Mouse (Mus musculus) large intestine, adult 2 months (tissue): ENCODE measurements at regions not wholly inside any gene's neighbourhood (a gene's known extent, or its start where the extent isn't known, plus 50 kb on each side); places are given as distances from the start of the nearest gene placed in this dataset.
"Not testable (repeated sequence)": the region's sequence is repeated elsewhere in the genome, so short reads cannot be mapped to it uniquely, and the experiment has no call there.

Experiments
- DNase-seq: peaks from one replicate; pipeline ENCODE4 v3.0.0-alpha.2; 2012; ENCODE audit warnings: low read depth, low spot score
- WGBS: fragments of 180-500 bp; shearing (Covaris S2); methylation state at CpG from one replicate; pipeline ENCODE4 v1.1.7; 2018; 5-methylcytosine and 5-hydroxymethylcytosine counted together

GRCm38 (mm10) chr3:37827546-37827945, 103.3 kb upstream of the Gm5148 start:
- DNase-seq: no peak
- 61% methylated on average over 1 of the region's 1 CpGs for WGBS

GRCm38 (mm10) chr3:37825602-37826001, 101.3 kb upstream of the Gm5148 start:
- 92% methylated on average over 4 of the region's 4 CpGs for WGBS
- no peak for DNase-seq

DNA sequence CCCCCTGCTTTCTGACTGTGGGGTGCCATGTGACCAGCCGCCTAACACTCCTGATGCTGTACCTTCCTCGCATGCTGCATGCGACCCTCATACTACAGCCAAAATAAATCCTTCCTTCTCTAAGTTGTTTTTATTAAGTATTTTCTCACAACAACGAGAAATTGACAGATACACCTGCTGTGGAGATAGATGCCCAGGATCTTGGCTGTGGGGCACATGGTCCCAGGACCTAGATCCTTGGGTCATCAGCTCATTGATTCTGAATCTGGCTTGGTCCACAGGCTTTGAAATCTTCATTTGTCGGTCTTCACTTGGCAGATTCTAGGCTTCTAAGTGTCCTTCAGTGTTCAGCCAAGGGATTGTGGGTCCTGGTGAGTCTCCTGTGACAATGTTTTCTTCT, 100.4 kb upstream of the Gm5148 start:
- 95% methylated on average over 5 of the region's 5 CpGs for WGBS
- no peak for DNase-seq

GRCm38 (mm10) chr3:37819503-37819902, 95.2 kb upstream of the Gm5148 start:
- no peak for DNase-seq
- 94% methylated on average over 3 of the region's 3 CpGs for WGBS

GRCm38 (mm10) chr3:37817434-37817805, 93.1 kb upstream of the Gm5148 start:
- no peak for DNase-seq

DNA sequence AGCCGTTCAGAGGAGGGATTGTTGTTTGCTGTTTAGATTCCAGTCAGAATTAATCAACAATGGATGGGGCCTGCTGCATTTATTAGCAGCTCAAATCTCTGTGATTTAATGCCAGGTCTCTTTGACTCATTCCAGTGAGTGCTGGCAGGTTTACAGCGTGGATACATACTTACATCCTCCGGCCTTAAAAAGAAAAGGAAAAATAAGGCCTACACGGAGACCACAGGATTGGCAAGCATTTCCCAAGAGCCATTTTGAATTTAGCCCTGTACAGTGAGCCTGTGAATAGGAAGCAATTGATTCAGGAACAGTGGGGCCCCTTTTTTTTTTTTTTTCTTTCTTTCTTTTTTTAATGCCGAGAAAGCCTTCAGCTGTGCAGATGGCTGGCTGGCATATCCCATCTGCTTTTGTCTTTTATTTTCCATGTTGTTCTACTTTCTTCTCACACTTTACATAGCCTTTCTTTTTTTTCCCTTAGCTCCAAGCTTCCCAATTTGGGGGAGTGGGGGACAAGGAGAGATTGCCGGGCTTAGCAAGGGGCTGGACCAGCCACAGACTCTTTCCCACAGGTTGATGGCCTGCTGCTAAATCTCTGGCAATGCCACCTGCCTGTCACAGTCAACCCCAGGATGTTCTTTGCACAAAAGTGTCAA, 92.6 kb upstream of the Gm5148 start:
- DNase-seq: no peak
- WGBS: 69% methylated on average over 6 of the region's 6 CpGs

More at GRCm38 (mm10) chr3:37817434-37817805, 93.1 kb upstream of the Gm5148 start:
- 80% methylated on average over 3 of the region's 3 CpGs for WGBS

DNA sequence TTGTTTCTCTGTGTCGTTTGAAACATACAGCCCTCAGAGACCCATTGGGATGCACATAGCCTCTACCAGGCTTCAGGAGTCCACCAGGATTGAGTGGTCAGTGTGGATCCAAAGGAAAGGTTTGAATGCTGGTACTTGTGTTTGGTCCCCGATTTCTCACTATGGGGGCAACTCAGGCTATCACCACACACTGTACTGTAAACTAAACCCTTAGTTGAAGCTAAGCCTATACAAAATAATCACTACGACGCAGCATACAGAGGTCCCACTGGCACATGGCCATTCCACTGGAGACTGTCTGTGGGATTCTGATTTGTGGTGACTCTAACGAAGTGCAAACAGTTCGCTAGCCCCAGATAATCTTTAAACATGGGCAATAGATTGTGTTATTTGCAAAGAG, 91.5 kb upstream of the Gm5148 start:
- WGBS: 89% methylated on average over 6 of the region's 6 CpGs
- no peak for DNase-seq

DNA sequence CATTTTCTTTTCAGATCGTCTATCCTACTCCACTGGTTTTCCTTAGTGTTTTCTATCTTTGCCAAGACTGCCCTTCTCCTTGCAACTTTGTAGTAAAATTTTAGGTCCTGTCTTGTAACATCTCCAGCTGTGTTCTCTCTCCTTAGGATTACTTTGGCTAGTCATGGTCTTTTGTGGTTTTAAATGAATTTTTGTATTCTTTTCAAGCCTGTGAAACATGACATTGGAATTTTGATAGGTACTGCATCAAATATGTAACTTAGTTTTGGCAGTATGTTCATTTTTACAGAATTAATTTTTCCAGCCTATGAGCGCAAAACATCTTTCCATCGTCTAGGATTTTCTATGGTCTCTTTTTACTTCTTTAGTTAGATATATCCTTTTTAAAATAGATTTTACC, 88.6 kb upstream of the Gm5148 start:
- WGBS: 88% methylated on average over 3 of the region's 3 CpGs
- DNase-seq: no peak

- DNase-seq: no peak
- 61% methylated on average over 2 of the region's 2 CpGs for WGBS
Observed at GRCm38 (mm10) chr3:37811429-37811828, 87.1 kb upstream of the Gm5148 start.

- no peak for DNase-seq
- 86% methylated on average over 2 of the region's 2 CpGs for WGBS
Observed at GRCm38 (mm10) chr3:37810763-37811162, 86.5 kb upstream of the Gm5148 start.

GRCm38 (mm10) chr3:37805805-37806148, 81.5 kb upstream of the Gm5148 start:
- WGBS: 72% methylated on average over 6 of the region's 6 CpGs
- no peak for DNase-seq

DNA sequence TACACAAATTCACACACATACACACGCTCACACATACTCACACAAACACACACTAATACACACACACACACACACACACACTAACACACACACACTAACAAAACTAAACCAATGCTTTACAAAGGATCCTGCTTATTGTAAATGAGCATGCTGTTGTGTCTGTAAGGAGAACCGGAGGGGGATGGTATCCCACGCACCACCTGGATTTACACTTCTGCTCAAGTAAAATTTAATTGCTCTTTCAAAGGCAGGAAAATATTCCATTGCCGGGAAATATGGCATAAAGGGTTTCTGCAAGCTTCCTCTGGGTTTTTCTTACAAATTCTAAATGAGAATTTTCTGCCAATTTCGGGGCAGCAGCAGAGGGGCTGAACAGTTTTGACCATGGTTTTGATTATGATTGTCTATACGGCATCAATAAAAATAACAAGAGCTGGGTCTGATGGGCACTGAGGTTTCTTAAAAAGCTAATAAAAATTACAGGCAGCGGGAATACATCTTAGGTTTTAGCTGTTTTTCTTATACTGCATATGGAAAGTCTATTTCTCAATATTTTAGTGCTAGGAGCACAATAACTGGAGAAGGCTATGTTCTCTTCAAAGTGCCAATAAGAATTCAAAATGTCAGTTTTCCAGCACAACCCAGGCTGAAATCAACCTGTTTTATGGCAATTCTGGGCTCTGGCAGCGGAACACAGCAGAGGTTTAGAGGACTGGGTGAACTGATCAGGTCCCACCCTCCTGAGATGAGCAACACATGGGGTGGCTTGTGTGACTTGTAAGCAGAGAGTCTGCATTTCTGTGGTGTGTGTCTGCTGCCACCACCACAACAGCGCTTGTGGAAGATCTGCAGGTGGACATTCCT, 80.9 kb upstream of the Gm5148 start:
- WGBS: 85% methylated on average over 9 of the region's 9 CpGs
- no peak for DNase-seq

- no peak for DNase-seq
- WGBS: 21% methylated on average over 5 of the region's 5 CpGs
Observed at GRCm38 (mm10) chr3:37804261-37804660, 80.0 kb upstream of the Gm5148 start.

DNA sequence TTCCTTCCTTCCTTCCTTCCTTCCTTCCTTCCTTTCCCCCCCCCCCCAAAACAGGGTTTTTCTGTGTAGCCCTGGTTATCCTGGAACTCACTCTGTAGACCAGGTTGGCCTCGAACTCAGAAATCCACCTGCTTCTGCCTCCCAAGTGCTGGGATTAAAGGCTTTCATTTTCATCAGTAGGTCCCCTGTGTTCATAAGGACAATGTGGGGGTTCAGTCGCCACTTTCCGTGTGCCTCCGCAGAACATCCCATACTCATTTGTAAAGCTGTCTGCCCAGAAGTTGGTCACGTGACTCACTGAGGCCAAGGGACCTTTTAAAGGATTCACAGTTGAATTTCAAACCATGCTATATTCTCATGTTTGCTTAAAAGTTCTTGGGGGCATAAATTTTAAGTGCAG, 79.5 kb upstream of the Gm5148 start:
- not testable (repeated sequence) for DNase-seq
- WGBS: 96% methylated on average over 5 of the region's 5 CpGs

- WGBS: 98% methylated on average over 2 of the region's 2 CpGs
- no peak for DNase-seq
Observed at GRCm38 (mm10) chr3:37801551-37801950, 77.3 kb upstream of the Gm5148 start.

DNA sequence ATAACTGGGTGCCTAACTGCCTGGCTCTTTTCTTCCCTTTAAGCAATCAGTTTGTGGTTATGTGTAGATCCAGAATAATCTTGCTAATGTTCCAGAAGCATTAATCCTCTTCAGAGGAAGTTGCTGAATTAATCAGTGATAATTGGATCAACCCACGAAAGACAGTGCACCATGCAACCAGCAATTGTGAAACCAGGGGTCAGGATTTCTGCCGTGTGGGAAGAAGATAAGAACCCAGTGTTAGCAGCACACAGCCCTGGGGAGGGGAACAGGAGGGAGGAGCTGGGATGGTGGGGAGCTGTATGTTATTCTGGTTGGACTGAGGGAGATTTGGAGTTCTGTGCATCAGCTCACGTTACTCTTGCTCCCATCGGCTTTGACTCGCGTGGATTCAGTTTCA, 75.5 kb upstream of the Gm5148 start:
- WGBS: 81% methylated on average over 6 of the region's 6 CpGs
- no peak for DNase-seq

GRCm38 (mm10) chr3:37789711-37790110, 65.4 kb upstream of the Gm5148 start:
- 28% methylated on average over 7 of the region's 7 CpGs for WGBS
- no peak for DNase-seq

DNA sequence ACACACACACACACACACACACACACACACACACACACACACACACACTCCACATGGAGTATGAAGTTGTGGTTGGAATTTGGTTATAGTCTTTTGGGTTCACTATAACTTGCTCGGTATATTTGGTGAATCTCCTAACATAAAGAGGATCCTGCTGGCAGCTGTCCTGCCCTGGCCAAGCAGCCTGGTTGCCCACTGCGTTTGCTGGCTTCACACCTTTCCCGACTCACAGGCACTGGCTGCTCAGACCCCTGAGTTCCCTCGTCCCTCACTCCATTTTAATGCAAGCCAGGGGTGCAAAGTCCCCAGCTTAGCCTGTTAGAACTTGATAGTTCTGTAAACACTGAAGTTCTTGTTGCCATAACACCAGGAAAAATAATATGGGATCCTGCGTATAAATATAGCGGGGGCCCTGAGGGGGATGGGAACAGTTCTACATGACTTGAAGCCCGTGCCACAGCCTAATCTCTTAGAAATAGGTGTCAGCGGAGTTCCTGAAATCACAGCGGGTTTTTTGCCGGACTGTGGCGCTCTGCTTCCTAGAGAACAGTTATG, 64.9 kb upstream of the Gm5148 start:
- WGBS: 32% methylated on average over 11 of the region's 11 CpGs
- DNase-seq: no peak

GRCm38 (mm10) chr3:37788366-37788765, 64.1 kb upstream of the Gm5148 start:
- 61% methylated on average over 9 of the region's 9 CpGs for WGBS
- no peak for DNase-seq

DNA sequence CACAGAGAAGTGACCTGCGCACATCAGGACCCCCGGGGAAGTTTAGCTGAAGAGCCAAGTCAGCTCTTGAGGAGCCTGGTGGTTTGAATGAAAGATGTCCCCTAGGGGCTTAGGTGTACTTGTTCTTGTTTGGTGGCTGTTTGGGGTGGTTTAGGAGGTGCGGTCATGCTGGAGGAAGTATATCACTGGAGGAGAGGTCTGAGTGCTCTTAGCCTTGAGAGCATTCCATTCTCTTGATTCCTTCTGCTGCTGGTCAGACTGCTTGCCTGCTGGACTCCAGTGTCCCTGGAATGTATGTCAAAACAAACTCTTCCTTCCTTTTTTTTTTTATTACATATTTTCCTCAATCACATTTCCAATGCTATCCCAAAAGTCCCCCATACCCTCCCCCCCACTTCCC, 62.5 kb upstream of the Gm5148 start:
- WGBS: 94% methylated on average over 3 of the region's 3 CpGs
- no peak for DNase-seq

DNA sequence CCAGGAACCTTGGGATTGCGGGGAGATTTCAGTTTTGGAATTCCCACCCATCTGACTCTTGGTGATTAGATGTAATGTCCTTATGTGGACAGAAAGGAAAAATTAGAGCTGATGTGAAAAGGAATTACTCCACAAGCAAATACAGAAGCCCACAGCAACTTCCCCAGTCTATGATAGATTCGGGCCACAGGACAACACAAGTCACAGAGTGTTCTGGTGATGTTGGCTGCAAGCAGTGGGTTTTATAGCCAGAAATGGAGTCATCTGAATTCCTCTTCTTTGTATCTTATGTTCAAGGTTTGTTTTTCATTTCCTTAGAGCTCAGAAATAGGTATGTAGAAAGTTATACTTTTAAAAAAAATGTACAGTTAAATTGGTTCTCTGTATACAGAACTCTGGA, 56.8 kb upstream of the Gm5148 start:
- WGBS: 93% methylated on average over 2 of the region's 2 CpGs
- no peak for DNase-seq
